Mouse (Mus musculus) cerebellum, adult 2 months (tissue): ENCODE measurements around the gene Col27a1.

Source experiments
- CTCF ChIP-seq: fragments of 200-500 bp; IDR thresholded peaks from 2 replicates; pipeline ENCODE4 v1.5.1; 2011; ENCODE audit warnings: low read depth, mild to moderate bottlenecking, control low read depth, low read length, moderate library complexity, borderline replicate concordance; ENCODE audit not compliant: insufficient read depth
- POLR2A ChIP-seq: fragments of 200-500 bp; IDR thresholded peaks from 2 replicates; pipeline ENCODE4 v1.6.1; 2011; ENCODE audit warnings: low read length, control low read depth, borderline replicate concordance; ENCODE audit not compliant: insufficient read depth

- TF ChIP-seq POLR2A (no peak), CTCF (no peak)
Observed at GRCm38 (mm10) chr4:63377483-63377882, 163.7 kb downstream of the Col27a1 start.
